Mouse (Mus musculus) lung, postnatal 0 days (tissue): Measurements from ENCODE around the gene Prl2b1.

Experiments used
- CTCF ChIP-seq: IDR thresholded peaks from 2 replicates; pipeline ENCODE4 v1.5.1; 2016; ENCODE audit warnings: antibody characterized with exemption, mild to moderate bottlenecking
- EP300 ChIP-seq: IDR thresholded peaks from 2 replicates; pipeline ENCODE4 v1.6.1; 2016; ENCODE audit warnings: antibody characterized with exemption, mild to moderate bottlenecking, control low read depth

- TF ChIP-seq EP300, result no peak
- TF ChIP-seq CTCF, result no peak
Observed at GRCm38 (mm10) chr13:27390746-27391145, at the start of gene Prl2b1.
